Mouse (Mus musculus): ENCODE data around the gene Reln.

Gene Reln

DNA sequence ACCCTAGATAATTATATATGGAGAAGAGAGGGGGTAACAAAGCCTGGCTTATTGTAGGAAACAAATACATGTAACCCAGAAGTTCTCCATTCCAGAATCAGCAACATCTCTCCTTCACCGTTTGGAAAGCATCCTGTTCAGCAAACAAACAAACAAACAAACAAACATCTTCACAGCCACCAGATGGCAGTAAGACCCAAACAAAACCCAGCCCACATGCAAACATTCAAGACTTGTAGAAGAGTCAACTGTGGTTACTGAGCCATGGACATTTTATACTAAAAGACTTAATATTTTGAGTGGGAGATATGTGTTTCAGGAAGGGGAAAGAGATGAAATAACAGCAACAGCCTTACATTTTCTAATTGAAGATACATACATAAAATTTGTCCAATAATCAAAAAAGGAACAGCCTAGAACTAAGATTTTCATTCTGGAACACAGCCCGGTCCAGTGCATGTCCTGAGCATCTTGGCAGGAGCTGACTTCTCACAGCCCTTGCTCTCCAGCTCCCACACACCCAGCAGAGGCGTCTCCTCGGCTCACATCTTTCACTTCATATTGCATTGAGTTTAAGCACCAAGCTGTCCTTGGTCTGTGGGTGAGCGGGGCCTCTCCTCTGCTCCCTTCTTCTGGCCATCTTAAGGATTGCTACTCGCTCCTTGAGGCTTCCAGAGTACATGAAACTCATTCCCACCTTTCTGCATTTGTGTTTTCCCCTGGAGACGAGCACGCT lies 411.0 kb downstream of the Reln start:
- DNase-seq (ENCODE audit: low read depth): no peak

DNA sequence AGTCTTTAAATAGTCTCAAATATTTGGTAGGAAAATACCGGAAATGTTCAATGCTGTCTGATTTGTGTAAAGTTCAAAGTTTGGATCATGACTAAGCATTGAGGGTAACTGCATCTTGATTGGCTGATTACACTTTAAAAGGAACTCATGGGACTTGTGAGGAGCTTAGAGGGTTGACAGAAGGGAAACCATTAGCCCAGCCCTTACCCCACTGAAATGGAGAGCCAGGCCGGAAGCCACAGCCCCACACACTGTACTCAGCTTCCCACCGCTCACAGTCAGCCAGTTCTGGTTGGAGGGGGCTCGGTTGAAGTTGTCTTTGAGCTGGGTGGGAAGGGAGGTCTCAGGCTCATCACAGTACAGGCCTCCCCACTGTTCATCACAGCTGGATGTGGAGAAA lies 413.4 kb downstream of the Reln start:
- no peak for DNase-seq (ENCODE audit: low read depth)

DNA sequence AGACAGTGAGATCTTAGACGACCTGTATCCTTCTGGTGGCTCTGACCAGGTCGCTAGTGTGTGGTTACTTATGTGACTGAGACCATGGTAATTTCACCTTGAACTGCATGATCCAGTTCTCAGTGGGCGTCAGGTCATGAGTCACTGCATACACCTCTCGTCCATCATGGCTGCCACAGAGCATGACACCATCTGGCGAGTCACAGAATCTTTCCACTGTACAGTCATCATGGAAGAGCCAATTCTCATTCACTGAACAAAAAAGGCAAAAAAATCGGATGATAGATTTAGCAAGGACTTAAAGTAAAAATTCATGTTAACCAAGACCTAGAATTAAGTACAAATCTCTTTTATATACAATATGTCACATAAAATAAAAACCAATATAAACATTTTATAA lies 424.2 kb downstream of the Reln start:
- no peak for DNase-seq (ENCODE audit: low read depth)

DNA sequence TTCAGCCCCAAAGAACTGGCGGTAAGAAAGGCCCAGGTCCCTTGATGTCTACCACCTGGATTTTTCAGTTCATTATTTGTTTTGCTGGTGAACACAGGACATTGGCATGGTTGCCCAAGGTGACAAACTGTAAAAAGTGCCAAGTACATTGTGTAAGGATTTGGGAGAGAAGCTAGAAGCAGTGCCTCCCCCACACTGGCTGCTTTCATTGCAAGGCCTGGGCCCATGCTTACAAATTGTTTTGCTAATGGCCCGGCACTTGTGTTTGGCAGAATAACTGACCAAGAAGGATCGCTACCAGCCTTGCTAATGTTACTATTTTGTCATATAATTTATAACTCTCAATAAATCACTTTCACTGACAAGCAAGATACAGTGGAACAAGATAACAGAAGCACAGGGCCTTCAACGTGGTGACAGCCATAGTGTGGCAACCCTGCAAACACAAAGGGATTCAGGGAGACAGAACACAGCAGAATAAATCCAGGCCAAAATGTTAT lies 425.2 kb downstream of the Reln start:
- DNase-seq (ENCODE audit: low read depth): no peak

DNA sequence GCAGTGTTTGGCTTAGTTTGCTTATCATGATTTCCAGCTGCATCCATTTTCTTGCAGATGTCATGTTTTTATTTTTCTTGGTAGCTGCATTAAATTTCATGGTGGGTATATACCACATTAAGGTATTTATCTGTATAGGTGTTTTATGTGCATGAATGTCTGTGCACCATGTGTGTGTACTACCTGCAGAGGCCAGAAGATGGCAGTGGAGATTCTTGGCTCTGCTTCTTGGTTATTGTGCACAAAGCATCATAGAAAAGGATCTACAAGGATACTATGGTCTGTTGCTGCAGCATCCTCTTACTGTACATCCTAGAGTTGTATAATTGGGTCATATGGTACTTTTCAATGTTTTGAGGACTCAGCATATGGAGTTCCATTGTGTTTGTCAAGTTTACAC lies 428.5 kb downstream of the Reln start:
- peak; percentile 1 for DNase-seq (ENCODE audit: low read depth)

DNA sequence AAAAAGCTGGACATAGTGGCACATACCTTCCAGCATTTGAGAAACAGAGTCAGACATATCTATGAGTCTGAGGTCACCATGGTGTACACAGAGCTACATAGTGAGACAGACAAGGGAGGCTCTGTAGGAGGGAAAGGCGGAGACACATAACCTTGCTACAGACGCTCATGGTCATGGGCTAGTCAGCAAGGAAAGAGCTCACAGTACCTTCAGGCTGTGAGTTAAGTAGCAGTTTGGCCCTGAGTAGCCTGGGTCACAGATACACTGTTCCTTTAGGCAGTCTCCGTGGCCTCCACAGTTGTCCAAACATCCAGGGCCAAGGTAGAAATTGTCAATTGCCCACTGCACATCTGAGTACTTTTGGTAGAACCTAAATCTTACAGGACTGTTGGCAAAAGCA lies 429.7 kb downstream of the Reln start:
- DNase-seq (ENCODE audit: low read depth): no peak

DNA sequence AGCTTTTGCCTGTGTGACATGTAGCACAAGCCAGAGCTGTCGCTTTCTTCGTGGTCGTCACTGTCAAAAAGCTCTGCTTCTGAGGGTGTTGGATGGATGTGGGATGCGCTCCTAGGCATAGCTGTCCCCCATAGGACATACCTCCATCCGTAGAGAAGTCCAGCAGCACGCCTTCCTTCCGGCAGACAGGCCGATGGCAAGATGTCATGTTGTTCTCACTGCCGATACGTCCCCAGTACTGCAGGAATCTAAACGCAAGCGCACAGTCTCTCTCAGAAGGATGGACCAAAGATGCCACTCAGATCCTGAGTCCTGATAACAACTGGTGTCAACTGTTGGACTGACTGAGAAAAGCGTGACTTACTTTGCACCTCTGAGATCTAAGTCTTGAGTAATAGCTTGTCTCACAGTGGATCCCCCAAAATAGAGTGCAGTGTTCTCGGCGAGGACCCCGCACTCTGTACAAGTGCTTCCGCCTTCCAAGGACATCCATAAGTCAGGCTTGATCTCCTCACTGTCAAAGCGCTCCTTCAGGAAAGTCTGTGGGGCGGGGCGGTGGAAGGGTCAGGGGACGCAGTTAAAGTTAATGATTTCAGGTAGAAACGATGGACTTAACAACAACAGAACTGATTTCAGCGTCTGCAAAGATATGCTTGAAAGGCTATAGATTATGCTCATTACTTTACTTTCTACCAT lies 431.5 kb downstream of the Reln start:
- no peak for DNase-seq (ENCODE audit: low read depth)

DNA sequence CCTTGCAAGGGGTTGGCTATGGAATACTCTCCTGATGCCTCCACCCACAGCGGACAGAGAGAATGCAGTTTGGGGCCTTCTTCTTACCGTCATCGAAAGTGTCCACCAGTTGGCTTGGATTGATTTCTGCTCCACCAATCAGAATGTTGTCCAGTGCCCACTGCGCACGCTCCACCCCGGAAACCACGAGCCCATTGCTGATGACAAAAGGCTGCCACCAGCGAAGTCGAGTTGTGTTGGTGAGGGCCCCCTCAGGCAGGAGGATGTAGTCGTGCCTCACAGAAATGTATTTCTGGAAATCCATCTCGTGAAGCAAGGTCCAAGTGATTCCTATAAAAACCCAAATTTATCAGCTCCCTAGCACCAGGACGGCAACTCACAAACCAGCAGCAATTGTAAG lies 433.8 kb downstream of the Reln start:
- DNase-seq (ENCODE audit: low read depth): no peak

DNA sequence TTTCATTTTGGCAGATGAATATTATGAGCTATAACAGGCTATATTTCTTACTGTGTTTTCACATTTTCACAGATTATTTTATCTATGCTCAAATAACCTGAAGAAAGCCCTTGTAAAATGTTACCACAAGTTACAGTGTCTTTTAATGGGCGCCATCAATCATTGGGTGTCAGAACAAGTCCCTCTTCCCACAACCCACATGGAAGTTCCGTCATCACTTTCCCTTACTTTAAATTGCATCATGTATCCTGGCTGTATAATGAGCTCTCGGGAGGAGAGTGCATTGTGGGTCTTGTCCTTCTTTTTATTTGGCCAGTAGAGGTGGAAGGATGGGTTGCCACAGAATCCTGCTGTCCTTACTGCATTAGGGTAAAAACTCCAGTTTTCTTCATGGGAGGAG lies 434.8 kb downstream of the Reln start:
- no peak for DNase-seq (ENCODE audit: low read depth)

DNA sequence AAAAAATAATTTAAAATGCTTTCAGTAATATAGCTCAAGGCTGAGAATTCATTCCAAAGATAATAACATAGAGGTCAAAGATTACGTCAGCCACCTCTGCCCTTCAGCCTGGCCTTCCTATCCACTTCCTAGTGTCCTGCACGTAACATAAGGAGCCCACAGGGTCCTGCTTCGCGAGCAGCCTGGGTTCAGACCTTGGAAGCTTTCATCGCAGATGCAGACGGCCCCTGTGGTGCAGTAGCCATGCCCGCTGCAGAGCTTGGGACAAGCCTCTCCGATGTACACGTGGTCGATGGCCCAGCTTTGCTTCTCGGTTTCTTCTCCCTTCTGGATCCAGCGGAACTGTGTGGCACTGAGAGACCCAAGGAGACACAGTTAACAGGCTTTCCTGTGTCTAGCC lies 443.1 kb downstream of the Reln start:
- DNase-seq (ENCODE audit: low read depth): no peak

DNA sequence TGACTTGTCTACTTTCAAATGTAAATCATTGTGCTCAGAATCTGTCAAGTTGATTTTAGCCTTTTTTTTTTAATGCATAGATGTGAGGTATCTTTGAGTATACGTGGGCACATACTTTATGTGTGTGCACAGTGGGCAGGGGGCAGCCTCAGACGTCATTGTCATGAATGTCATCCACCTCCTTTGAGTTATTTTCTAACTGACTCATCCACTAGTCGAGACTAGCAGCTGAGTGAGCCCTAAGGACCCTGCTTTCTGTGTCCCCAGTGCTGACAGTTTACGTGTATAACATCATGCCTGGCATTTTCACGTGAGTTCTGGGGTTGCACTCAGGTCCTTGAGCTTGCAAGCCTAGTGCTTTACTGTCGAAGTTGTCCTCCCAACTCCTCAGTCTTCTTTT lies 443.6 kb downstream of the Reln start:
- no peak for DNase-seq (ENCODE audit: low read depth)

DNA sequence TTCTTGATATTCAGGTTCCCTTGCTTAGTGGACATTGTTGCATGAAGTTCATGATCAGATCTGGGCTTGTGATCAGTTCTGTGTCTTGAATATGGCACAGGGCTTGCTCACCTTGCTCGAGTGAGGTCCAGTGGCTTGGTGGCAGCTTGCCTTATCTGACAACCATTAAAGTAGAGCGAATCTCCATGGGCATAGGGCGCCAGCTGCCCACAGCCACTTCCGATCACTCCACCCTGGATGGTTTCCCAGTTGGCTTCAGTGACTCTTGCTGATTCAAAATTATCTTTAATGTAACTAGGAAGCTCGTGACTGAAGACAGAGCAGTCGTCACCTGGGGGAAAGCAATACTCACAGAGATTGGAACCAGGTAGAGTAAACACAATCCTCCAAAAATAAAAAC lies 445.6 kb downstream of the Reln start:
- no peak for DNase-seq (ENCODE audit: low read depth)

DNA sequence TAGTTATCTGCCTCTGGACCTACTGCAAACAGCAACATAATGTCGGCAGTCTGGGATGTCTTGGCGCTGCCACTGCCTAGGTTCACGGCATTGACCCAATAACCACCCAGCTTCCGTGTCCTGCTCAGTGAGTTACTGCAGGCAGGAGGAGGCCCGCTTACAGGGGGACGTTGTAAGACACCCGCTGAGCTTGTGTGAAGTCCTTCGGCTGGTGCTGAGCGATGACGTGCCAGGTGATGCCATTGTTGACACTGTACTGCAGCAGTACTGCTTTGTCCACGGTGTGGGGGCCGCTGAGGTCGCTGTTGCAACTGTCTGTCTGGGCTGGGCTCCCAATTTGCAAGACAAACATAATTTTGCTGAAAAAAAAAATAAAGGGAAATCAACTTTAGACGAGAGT lies 447.9 kb downstream of the Reln start:
- no peak for DNase-seq (ENCODE audit: low read depth)

DNA sequence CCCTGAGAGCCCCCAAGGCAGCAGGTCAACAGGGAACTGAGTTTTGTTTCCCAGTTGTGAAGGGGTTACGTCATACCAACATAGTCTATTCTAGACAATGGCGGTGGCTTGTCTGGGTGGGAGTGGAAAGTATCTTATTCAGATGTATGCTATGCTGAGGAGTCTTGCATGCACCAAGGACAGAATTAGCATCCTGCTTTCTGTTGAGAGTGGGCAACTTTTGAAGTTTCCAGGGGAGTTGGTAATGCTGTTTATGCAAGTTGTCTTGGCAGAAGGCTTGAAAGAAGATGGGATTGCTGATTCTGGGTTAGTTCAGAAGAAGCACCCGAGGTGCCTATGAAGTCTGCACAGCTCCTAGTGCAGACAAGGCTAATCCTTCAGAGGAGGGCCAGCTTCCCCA lies 450.3 kb downstream of the Reln start:
- DNase-seq (ENCODE audit: low read depth): no peak

DNA sequence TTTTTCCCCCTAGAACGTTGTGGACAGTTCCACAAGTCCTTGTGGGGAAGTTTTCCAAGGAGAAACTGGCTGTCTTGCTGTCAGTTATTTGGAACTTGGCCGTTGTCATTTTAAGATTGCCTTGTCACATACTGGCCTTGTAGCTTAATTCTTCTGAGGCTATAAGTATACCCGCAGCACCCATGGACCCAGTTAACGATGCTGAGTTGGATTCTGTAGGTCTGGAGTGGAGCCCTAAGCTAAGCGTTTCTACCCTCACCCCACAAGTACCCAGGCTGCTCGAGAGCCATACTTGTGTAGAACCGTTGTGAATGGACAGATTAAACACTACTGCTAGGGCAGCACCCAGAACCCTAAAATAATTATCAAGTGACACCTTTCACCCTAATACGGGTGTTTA lies 477.8 kb downstream of the Reln start:
- DNase-seq (ENCODE audit: low read depth): no peak

DNA sequence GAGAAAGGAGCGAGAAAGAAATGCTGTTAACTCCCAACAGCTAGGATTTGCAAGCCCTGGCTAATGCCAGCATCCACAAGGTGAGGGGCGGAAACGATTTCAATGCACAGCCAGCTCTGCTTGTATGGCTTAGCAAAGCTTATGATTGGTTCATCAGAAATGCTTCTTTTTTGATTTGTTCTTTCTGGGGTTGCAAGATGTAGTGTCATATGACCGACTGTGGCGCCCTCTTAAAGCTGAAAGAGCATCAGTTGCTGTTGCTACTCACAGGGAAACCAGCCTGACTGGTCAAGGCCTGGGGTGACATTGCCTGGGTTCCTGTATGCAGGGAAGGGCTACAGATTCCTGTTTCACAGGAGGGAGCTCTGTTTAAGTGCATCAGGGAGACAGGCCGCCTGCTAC lies 478.2 kb downstream of the Reln start:
- DNase-seq (ENCODE audit: low read depth): no peak

DNA sequence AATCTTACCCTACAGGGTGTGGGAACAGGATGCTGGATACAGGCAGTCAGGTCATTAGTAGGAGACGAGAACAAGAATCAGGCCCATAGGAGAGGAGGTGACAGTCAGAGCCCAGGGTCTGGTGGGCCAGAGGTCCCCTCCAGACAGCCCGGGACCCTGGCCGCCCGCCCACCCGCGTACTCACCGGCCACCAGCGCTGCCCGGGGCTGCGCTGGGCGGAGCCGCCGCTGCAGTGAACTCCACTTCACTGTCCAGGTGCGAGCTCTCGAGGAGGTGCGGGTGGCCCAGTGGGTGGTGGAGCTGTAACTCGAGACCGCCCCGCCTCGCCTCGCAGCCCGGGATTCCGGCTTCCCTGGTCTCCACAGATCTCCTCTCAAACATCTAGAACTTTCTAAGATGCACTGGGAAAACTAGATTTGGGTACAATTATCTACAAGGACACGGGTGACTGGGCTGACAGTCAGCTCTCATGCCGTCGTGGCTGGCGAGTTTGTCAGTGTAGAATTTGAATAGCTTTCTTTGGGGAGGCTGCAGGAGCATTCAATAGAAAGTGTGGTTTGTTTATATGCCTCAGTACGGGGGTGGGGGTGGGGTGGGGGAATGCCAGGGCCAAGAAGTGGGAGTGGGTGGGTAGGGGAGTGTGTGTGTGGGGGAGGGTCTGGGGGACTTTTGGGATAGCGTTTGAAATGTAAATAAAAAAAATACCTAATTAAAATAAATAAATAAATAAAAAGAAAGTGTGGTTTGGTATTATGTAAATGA lies 479.0 kb downstream of the Reln start, which contains the start of gene Slc26a5:
Gene Slc26a5, minus strand, starts transcription at position 259 of the 762 bp plus-strand sequence.
- no peak for DNase-seq (ENCODE audit: low read depth)

DNA sequence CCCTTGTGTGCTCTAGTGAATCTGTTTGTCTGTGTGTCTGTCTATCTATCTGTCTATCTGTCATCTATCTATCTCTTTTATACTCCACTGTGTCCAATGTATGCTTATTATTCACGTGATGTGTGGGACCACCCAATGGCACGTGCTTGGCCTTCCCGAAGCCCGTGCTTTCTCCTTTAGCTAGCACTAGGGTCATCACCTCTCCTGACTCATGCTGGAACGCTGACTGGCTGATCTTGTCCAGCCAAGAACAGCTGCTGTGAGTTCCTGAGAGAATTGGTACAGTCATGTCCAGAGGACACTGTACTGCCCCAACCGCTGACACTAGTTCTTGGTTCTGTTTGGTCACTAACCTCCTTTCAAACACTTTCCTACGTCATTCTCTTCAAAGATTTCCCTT lies 485.8 kb downstream of the Reln start:
- DNase-seq (ENCODE audit: low read depth): no peak

DNA sequence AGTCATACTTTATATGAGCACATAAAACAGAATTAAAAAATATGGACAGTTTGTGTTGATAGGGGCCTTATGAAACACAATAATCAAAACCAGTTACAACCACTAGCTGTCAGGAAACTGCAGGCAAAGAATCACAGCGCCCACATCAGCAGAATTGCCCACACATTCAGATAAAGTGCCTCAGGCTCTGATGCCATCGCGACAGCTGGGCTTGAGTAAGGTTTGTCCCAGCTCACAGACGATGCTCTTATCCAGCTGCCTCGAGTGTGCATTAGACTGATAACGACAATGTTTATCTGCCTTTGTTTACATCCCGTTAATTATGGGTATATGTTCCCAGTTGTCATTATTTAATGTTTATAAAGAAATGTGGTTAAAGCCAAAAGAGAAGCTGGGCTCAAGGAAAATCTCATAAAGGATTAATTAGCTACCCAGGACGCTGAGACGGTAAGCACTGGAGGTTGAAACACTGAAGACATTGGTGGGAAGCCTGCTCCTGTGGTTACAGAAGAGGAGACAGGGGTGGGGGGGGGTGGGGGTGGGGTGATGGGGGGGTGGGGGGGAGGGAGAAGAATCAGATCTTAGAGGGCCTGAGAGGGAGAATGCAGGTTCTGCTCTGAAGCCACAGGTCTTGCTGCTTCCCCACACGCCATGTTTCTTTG lies 492.7 kb downstream of the Reln start:
- DNase-seq (ENCODE audit: low read depth): no peak

DNA sequence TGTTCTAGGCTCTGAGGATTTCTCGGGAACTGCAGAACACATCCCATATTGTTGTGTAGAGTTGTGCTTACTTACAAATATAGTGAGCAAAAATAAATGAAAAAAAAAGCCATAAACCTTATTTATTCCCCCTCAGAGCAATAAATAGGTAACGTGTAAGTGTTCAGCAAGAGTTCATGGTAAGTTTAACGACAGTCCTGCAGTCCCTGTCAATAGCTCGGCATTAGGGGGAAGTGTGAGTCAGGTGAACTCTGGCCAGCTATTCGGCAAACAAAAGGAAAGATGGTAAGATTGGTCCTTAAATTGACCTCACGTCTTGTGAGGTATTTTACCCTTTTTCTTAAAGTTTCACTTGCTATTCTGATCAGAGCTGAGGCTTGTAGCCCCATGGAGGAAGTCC lies 497.1 kb downstream of the Reln start:
- DNase-seq (ENCODE audit: low read depth): no peak

DNA sequence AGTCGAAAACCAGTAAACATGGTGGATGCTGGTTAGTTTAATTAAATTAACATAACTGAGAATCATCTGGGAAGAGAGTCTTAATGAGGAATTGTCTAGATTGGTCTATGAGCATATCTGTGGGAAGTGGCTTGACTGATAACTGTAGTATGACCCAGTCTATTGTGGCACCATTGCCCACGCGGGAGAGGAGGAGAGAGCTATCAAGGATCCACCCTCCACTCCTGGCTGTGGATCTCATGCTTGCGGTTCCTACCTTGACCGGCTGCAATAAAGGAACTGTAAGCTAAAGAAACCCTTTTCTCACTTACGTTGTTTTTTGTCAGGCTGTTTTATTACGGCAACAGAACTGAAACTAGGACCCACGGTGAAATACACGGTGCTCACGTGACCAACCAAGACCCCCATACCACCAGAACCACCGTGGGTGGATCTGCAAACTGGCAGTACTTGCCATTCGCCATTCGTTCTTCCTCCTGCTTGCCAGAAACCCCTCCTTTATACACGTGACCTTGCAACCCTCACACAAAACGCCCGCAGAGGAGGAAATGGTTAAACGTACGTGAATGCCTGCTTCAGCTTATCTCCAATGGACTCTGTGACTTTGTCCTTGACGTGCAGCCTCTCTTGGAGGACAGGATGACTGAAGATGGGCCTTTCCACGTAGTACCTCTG lies 497.7 kb downstream of the Reln start:
- no peak for DNase-seq (ENCODE audit: low read depth)

DNA sequence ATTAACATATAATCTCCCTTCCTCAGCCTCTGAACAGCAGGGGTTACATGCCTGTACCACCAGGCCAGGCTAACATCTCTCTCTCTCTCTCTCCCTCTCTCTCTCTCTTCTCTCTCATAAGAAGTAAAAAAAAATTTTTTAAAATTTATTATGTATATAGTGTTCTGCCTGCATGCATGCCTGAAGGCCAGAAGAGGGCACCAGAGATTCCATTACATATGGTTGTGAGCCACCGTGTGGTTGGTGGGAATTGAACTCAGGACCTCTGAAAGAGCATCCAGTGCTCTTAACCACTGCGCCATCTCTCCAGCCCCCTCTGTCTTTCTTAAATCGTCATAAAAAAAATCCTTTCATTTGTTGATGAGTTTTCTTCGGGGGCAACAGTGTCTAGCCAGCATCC lies 499.8 kb downstream of the Reln start:
- DNase-seq (ENCODE audit: low read depth): no peak
